9 mouse cellular contexts compared by ENCODE assay signal in genomic region chr10:4405511-4405910, GRCm38 (mm10). TPM values are rescaled to one million over a fixed set of nuclear protein-coding genes. Genes with fewer than 3 reads are reported as not detected.
DNase-seq lines count a peak whose midpoint lies in the region; ATAC-seq and TF ChIP-seq lines count a peak whose summit lies in the region.
"Had no signal": no experiment of that assay in that cellular context is flagged by ENCODE, and none has a peak within 500 bp of the region (broad histone marks: within the 10 kb centered on the region; RNA-seq: fewer than 3 reads in every experiment).

No protein-coding gene starts in this region.

- H3K4me1 ChIP-seq in G1E (ENCODE audit: insufficient read depth, low read depth, low read length), result peaks cover 16% of the 10 kb centered on the region
- peaks cover 10% of the 10 kb centered on the region for H3K4me1 ChIP-seq in liver, embryonic 13.5 days (replicated peaks)

- no peaks in the 10 kb centered on the region for H3K27me3 ChIP-seq in G1E (ENCODE audit: insufficient read depth, low read length)
- no peaks in the 10 kb centered on the region for H3K27me3 ChIP-seq in liver, embryonic 13.5 days

- no peak overlapping the region for H3K9ac ChIP-seq in liver, embryonic 13.5 days

- peak; percentile 70 for ATAC-seq in G1E (ENCODE audit: extremely low read depth, insufficient number of reproducible peaks, low FRiP score, poor library complexity, severe bottlenecking)
- ATAC-seq in erythroblast, adult 5-6 weeks (replicated peaks; ENCODE audit: low FRiP score, poor library complexity, severe bottlenecking), result peak; percentile 55
- ATAC-seq in liver, embryonic 13.5 days (ENCODE audit: low read depth), result peak; percentile 88

- DNase-seq in heart, adult 9 months (ENCODE audit: low spot score in 2 of 2), result peak; percentile 26 to 40
- no peak for DNase-seq in heart, postnatal 36 days
- no peak for DNase-seq in G1E (ENCODE audit: low spot score)
- DNase-seq in liver, embryonic 13.5 days, result peak; percentile 61
- DNase-seq in gastrocnemius, postnatal 10 days, result no peak
- DNase-seq in cerebellum, postnatal 36 days, result no peak
- DNase-seq in right cerebral cortex, postnatal 36 days (ENCODE audit: low spot score in 2 of 2), result no peak
- DNase-seq: gastrocnemius, postnatal 25 days had no signal

- H3K27ac ChIP-seq in liver, embryonic 13.5 days, result no peak overlapping the region

- H3K36me3 ChIP-seq in G1E (replicated peaks), result peaks cover 82% of the 10 kb centered on the region
- H3K36me3 ChIP-seq in liver, embryonic 13.5 days, result peaks cover 68% of the 10 kb centered on the region

- WGBS in liver, embryonic 13.5 days (ENCODE audit: insufficient replicate concordance), result 13% methylated on average over 5 of the region's 5 CpGs

- H3K9me3 ChIP-seq in G1E (replicated peaks), result no peaks in the 10 kb centered on the region
- no peaks in the 10 kb centered on the region for H3K9me3 ChIP-seq in liver, embryonic 13.5 days (replicated peaks)

- intact Hi-C loops in heart, postnatal 36 days (cut with DNase I), result loop anchor here (10.0 kb wide), 1 partner anchor 759 kb away; no protein-coding TSS in a partner anchor

- H3K4me2 ChIP-seq in liver, embryonic 13.5 days, result no peak overlapping the region

- no peak overlapping the region for H3K4me3 ChIP-seq in G1E (ENCODE audit: low read depth, low read length)
- no peak overlapping the region for H3K4me3 ChIP-seq in liver, embryonic 13.5 days (replicated peaks)

- TF ChIP-seq CTCF in G1E (IDR thresholded peaks at IDR 0.05; ENCODE audit: low read depth, low read length), result no peak

RNA-seq across cellular contexts. Expression of gene Zbtb2, which starts 17.6 kb away (rescaled TPM):
- 1 to 10 TPM; 6.2 to 6.3 TPM for total RNA-seq in heart, postnatal 36 days (2021)
- total RNA-seq in G1E (2014; fragmentation: Nextera tagmentation) (16.7 and 21.5 TPM in 2 replicates), G1E (2017) (11.8 and 11.9 TPM in 2 replicates)
- 7.3 and 7.5 TPM in 2 replicates for polyA plus RNA-seq in G1E (2012)
- 4.4 and 4.8 TPM in 2 replicates for total RNA-seq in erythroblast, adult 5-6 weeks (2015; ENCODE audit: low replicate concordance)
- 2.6 and 4.6 TPM in 2 replicates for total RNA-seq in erythroblast, adult 5-6 weeks (2017; ENCODE audit: low replicate concordance)
- polyA plus RNA-seq in liver, embryonic 13.5 days (2015; fragmentation: Nextera tagmentation; extraction: Ambion mirVana), result 4.4 and 5.7 TPM in 2 replicates
- total RNA-seq in gastrocnemius, postnatal 10 days (2021), result 1 to 10 TPM; 6.2 to 7.2 TPM

RNA-seq across cellular contexts. Expression of gene Rmnd1, which starts 26.7 kb away (rescaled TPM):
- total RNA-seq in heart, postnatal 36 days (2021), result 10 to 100 TPM; 62.2 to 63.2 TPM
- total RNA-seq in G1E (2014; fragmentation: Nextera tagmentation), result 65.5 and 82.9 TPM in 2 replicates
- total RNA-seq in G1E (2017), result 43.5 and 49.0 TPM in 2 replicates
- 3.6 and 11.8 TPM in 2 replicates for polyA plus RNA-seq in G1E (2012)
- 8.2 and 37.7 TPM in 2 replicates for total RNA-seq in erythroblast, adult 5-6 weeks (2015; ENCODE audit: low replicate concordance)
- total RNA-seq in erythroblast, adult 5-6 weeks (2017; ENCODE audit: low replicate concordance), result 5.7 and 18.2 TPM in 2 replicates
- polyA plus RNA-seq in liver, embryonic 13.5 days (2015; fragmentation: Nextera tagmentation; extraction: Ambion mirVana), result 21.4 and 25.0 TPM in 2 replicates
- 10 to 100 TPM; 24.3 to 31.3 TPM for total RNA-seq in gastrocnemius, postnatal 10 days (2021)

RNA-seq across cellular contexts. Expression of gene Armt1, which starts 26.8 kb away (rescaled TPM):
- 1 to 10 TPM; 7.3 to 8.7 TPM for total RNA-seq in heart, postnatal 36 days (2021)
- total RNA-seq in G1E (2014; fragmentation: Nextera tagmentation) (43.2 and 50.4 TPM in 2 replicates), G1E (2017) (39.2 and 42.8 TPM in 2 replicates)
- 4.3 and 13.6 TPM in 2 replicates for polyA plus RNA-seq in G1E (2012)
- 11.1 and 11.3 TPM in 2 replicates for total RNA-seq in erythroblast, adult 5-6 weeks (2015; ENCODE audit: low replicate concordance)
- 5.6 and 12.5 TPM in 2 replicates for total RNA-seq in erythroblast, adult 5-6 weeks (2017; ENCODE audit: low replicate concordance)
- polyA plus RNA-seq in liver, embryonic 13.5 days (2015; fragmentation: Nextera tagmentation; extraction: Ambion mirVana), result 19.4 and 21.7 TPM in 2 replicates
- 10 to 100 TPM; 10.4 to 11.0 TPM for total RNA-seq in gastrocnemius, postnatal 10 days (2021)

Comparison
In these comparisons a context has a peak if more than half of its experiments do, and no peak if none do; other contexts are left out.
1. DNase-seq: peak in heart, adult 9 months (2 of 2) and liver, embryonic 13.5 days (single experiment); none in heart, postnatal 36 days (0 of 2), G1E (single experiment), gastrocnemius, postnatal 10 days (single experiment), cerebellum, postnatal 36 days (0 of 2) and right cerebral cortex, postnatal 36 days (0 of 2).
2. Peak in every context shown above with its lines, with median percentiles within 50 percentile points of each other: ATAC-seq.